Comparison of ENCODE assay signal across 19 mouse cellular contexts in the genomic region with DNA sequence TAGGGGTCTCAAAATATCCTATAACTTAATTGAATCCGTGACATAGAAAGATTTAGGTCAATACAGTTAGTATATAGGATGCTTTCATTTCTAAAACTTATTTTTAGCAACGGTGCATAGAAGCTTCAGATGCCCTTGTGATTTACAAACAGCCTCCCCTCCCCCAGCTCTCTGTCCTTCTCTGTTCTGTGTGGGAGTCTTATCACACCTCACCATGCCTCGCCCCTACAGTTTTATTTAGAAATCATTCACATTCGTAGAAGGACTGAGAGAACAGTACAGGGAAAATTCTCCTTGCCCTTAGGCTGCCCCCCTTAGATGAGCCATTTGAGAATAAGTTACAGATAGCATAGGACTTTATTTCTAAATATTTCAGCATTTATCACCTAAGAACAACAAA. TPM values are rescaled to one million over a fixed set of nuclear protein-coding genes. Genes with fewer than 3 reads are reported as not detected.
DNase-seq lines count a peak whose midpoint lies in the region; ATAC-seq lines count a peak whose summit lies in the region.
"Had no signal": no experiment of that assay in that cellular context is flagged by ENCODE, and none has a peak within 500 bp of the region (broad histone marks: within the 10 kb centered on the region; RNA-seq: fewer than 3 reads in every experiment).

No protein-coding gene starts in this region.

- no peaks in the 10 kb centered on the region for H3K36me3 ChIP-seq in heart, embryonic 10.5 days
- H3K36me3 ChIP-seq: forebrain, embryonic 15.5 days; intestine, embryonic 15.5 days; midbrain, embryonic 13.5 days had no signal

- DNase-seq in heart, embryonic 10.5 days (ENCODE audit: low spot score) = peak; percentile 79
- DNase-seq in heart, postnatal 25 days (ENCODE audit: low spot score) = no peak
- peak; percentile 32 for DNase-seq in ovary, adult 18-20 months (ENCODE audit: low spot score)
- no peak for DNase-seq in ovary, postnatal 14 days (ENCODE audit: low spot score)
- DNase-seq in liver = peak; percentile 71
- DNase-seq in adrenal gland, adult 8-10 months = no peak
- DNase-seq in lung, postnatal 25 days (ENCODE audit: low spot score) = no peak
- DNase-seq: adrenal gland, adult 2 months; cerebellum, postnatal 25 days; layer of hippocampus, adult 9-11 months; lung, adult 18-20 months; lung, postnatal 4 days; thymus, postnatal 36 days had no signal

- no peaks in the 10 kb centered on the region for H3K9me3 ChIP-seq in heart, embryonic 10.5 days
- H3K9me3 ChIP-seq: forebrain, embryonic 15.5 days; intestine, embryonic 15.5 days; midbrain, embryonic 13.5 days had no signal

- H3K4me1 ChIP-seq in heart, embryonic 10.5 days = peaks cover 32% of the 10 kb centered on the region
- H3K4me1 ChIP-seq: forebrain, embryonic 15.5 days; intestine, embryonic 15.5 days; midbrain, embryonic 13.5 days had no signal

- WGBS in heart, embryonic 10.5 days = 36% methylated on average over 4 of the region's 4 CpGs

- peak; percentile 85 for ATAC-seq in megakaryocyte-erythroid progenitor cell, adult 5-6 weeks (replicated peaks; ENCODE audit: low FRiP score, low TSS enrichment, poor library complexity, severe bottlenecking)
- ATAC-seq: forebrain, embryonic 15.5 days; intestine, embryonic 15.5 days; midbrain, embryonic 13.5 days had no signal

- no peak overlapping the region for H3K4me3 ChIP-seq in heart, embryonic 10.5 days
- H3K4me3 ChIP-seq: forebrain, embryonic 15.5 days; intestine, embryonic 15.5 days; midbrain, embryonic 13.5 days; myocyte had no signal

- intact Hi-C loops in heart, postnatal 25 days (cut with DNase I) = loop anchor here (10.0 kb wide), 1 partner anchor 223 kb away; a partner anchor contains a TSS

- peak overlapping the region; percentile 67; the same call in 1 of the 2 replicates for H3K27ac ChIP-seq in heart, embryonic 10.5 days
- H3K27ac ChIP-seq: forebrain, embryonic 15.5 days; intestine, embryonic 15.5 days; kidney, postnatal 0 days; midbrain, embryonic 13.5 days had no signal

- no peaks in the 10 kb centered on the region for H3K27me3 ChIP-seq in heart, embryonic 10.5 days (ENCODE audit: insufficient read depth, poor library complexity, severe bottlenecking)
- H3K27me3 ChIP-seq: forebrain, embryonic 15.5 days; intestine, embryonic 15.5 days; midbrain, embryonic 13.5 days had no signal

RNA-seq across cellular contexts. Expression of a gene that starts 18.1 kb away (rescaled TPM):
- 32.3 and 45.0 TPM in 2 replicates for polyA plus RNA-seq in heart, embryonic 10.5 days (2016; fragmentation: Nextera tagmentation; extraction: Ambion mirVana)
- 10 to 100 TPM; 34.6 to 39.7 TPM for total RNA-seq in heart, postnatal 25 days (2021)
- total RNA-seq in megakaryocyte-erythroid progenitor cell, adult 5-6 weeks (2014; fragmentation: Nextera tagmentation) = 9.1 and 12.7 TPM in 2 replicates
- total RNA-seq in megakaryocyte-erythroid progenitor cell, adult 5-6 weeks (2017) = 8.4 and 11.4 TPM in 2 replicates
- 10 to 100 TPM; 37.4 to 63.7 (median 49.0) TPM for total RNA-seq in adrenal gland, adult 8-10 months (2022)

Comparison
In these comparisons a context has a peak if more than half of its experiments do, and no peak if none do; other contexts are left out.
1. DNase-seq: peak in heart, embryonic 10.5 days (single experiment), ovary, adult 18-20 months (single experiment) and liver (single experiment); none in heart, postnatal 25 days (single experiment), ovary, postnatal 14 days (single experiment), adrenal gland, adult 8-10 months (single experiment) and lung, postnatal 25 days (single experiment).